Mouse (Mus musculus) embryo, embryonic 11.5 days (tissue): Measurements from ENCODE around the gene Zfp607b.
A peak's percentile ranks its signal among the peaks of the same experiment; 100 is the strongest.

Experiments used
- DNase-seq: peaks from one replicate; pipeline ENCODE4 v3.0.0-alpha.2; 2012; ENCODE audit warnings: low read depth, low spot score

The Zfp607b gene

GRCm38 (mm10) chr7:27685220-27685619, 3.9 kb upstream of the Zfp607b start:
- no peak for DNase-seq

- no peak for DNase-seq
Observed at GRCm38 (mm10) chr7:27685681-27686080, 3.5 kb upstream of the Zfp607b start.

- DNase-seq = no peak
Observed at GRCm38 (mm10) chr7:27687043-27687442, 2.1 kb upstream of the Zfp607b start.

GRCm38 (mm10) chr7:27687836-27688235, 1.3 kb upstream of the Zfp607b start:
- DNase-seq = no peak

- DNase-seq = no peak
Observed at GRCm38 (mm10) chr7:27688246-27688788, 823 bp upstream of the Zfp607b start.

- DNase-seq = no peak
Observed at GRCm38 (mm10) chr7:27691076-27691475, 1.9 kb downstream of the Zfp607b start.

- DNase-seq = no peak
Observed at GRCm38 (mm10) chr7:27696711-27697110, 7.6 kb downstream of the Zfp607b start.

GRCm38 (mm10) chr7:27710402-27710801, 21.3 kb downstream of the Zfp607b start:
- DNase-seq = no peak

- no peak for DNase-seq
Observed at GRCm38 (mm10) chr7:27721951-27722350, 32.8 kb downstream of the Zfp607b start.

GRCm38 (mm10) chr7:27725566-27726538, 36.7 kb downstream of the Zfp607b start:
- peak; percentile 46 for DNase-seq

GRCm38 (mm10) chr7:27727471-27727870, 38.3 kb downstream of the Zfp607b start:
- no peak for DNase-seq

GRCm38 (mm10) chr7:27731281-27731883, 42.2 kb downstream of the Zfp607b start, which contains the start of gene Zfp60:
Zfp60 (plus strand) TSS chr7:27731389.
- DNase-seq = peak; percentile 80

- no peak for DNase-seq
Observed at GRCm38 (mm10) chr7:27731946-27732345, 42.8 kb downstream of the Zfp607b start.

GRCm38 (mm10) chr7:27732508-27732907, 43.4 kb downstream of the Zfp607b start:
- DNase-seq = no peak

- DNase-seq = no peak
Observed at GRCm38 (mm10) chr7:27735457-27735856, 46.3 kb downstream of the Zfp607b start.
